Mouse (Mus musculus): ENCODE data around the gene Gm20538. TPM values are rescaled to one million over a fixed set of nuclear protein-coding genes. Genes with fewer than 3 reads are reported as not detected.

The Gm20538 gene
- polyA plus RNA-seq, 1 experiment from 2014 or later: not detected

- WGBS: 57% methylated on average over 12 of the region's 12 CpGs
- no peaks in the 10 kb centered on the region for H3K4me1 ChIP-seq (replicated peaks; ENCODE audit: control insufficient read depth, insufficient read depth, low read length)
- no peak overlapping the region for H3K4me3 ChIP-seq (ENCODE audit: low read depth, low read length)
- H3K9ac ChIP-seq (ENCODE audit: low read depth, low read length): no peak overlapping the region
- H3K27me3 ChIP-seq (replicated peaks; ENCODE audit: control insufficient read depth, insufficient read depth, low read length): peaks cover 44% of the 10 kb centered on the region
- ATAC-seq (replicated peaks; ENCODE audit: low FRiP score) (no peak), DNase-seq (ENCODE audit: low spot score) (no peak)
- H3K27ac ChIP-seq (ENCODE audit: low read depth, low read length): no peak overlapping the region
- no peaks in the 10 kb centered on the region for H3K36me3 ChIP-seq (ENCODE audit: control insufficient read depth, insufficient read depth, low read length)
- H3K4me2 ChIP-seq: no peak overlapping the region
- H3K9me3 ChIP-seq (ENCODE audit: control insufficient read depth, low read length): no peaks in the 10 kb centered on the region
Observed at GRCm38 (mm10) chr19:44517996-44518768, 34.4 kb downstream of the Gm20538 start.

GRCm38 (mm10) chr19:44515769-44516168 is 36.9 kb downstream of the Gm20538 start:
- H3K4me1 ChIP-seq (replicated peaks; ENCODE audit: control insufficient read depth, insufficient read depth, low read length): no peaks in the 10 kb centered on the region
- H3K27me3 ChIP-seq (replicated peaks; ENCODE audit: control insufficient read depth, insufficient read depth, low read length): peaks cover 68% of the 10 kb centered on the region
- no peaks in the 10 kb centered on the region for H3K9me3 ChIP-seq (ENCODE audit: control insufficient read depth, low read length)
- H3K27ac ChIP-seq (ENCODE audit: low read depth, low read length): no peak overlapping the region
- ATAC-seq (replicated peaks; ENCODE audit: low FRiP score): no peak
- H3K4me2 ChIP-seq: no peak overlapping the region
- no peak overlapping the region for H3K9ac ChIP-seq (ENCODE audit: low read depth, low read length)
- H3K4me3 ChIP-seq (ENCODE audit: low read depth, low read length): no peak overlapping the region
- 42% methylated on average over 6 of the region's 6 CpGs for WGBS
- DNase-seq (ENCODE audit: low spot score): no peak
- no peaks in the 10 kb centered on the region for H3K36me3 ChIP-seq (ENCODE audit: control insufficient read depth, insufficient read depth, low read length)

GRCm38 (mm10) chr19:44514521-44515451 is 37.8 kb downstream of the Gm20538 start:
- Histone ChIP-seq H3K9me3 (ENCODE audit: control insufficient read depth, low read length) (no peaks in the 10 kb centered on the region), H3K27me3 (replicated peaks; ENCODE audit: control insufficient read depth, insufficient read depth, low read length) (peaks cover 78% of the 10 kb centered on the region), H3K9ac (ENCODE audit: low read depth, low read length) (no peak overlapping the region), H3K27ac (ENCODE audit: low read depth, low read length) (no peak overlapping the region), H3K4me1 (replicated peaks; ENCODE audit: control insufficient read depth, insufficient read depth, low read length) (no peaks in the 10 kb centered on the region), H3K36me3 (ENCODE audit: control insufficient read depth, insufficient read depth, low read length) (no peaks in the 10 kb centered on the region), H3K4me2 (no peak overlapping the region), H3K4me3 (ENCODE audit: low read depth, low read length) (no peak overlapping the region)
- no peak for DNase-seq (ENCODE audit: low spot score)
- WGBS: 13% methylated on average over 14 of the region's 14 CpGs
- no peak for ATAC-seq (replicated peaks; ENCODE audit: low FRiP score)

GRCm38 (mm10) chr19:44513921-44514482 is 38.6 kb downstream of the Gm20538 start:
- no peak overlapping the region for H3K4me3 ChIP-seq (ENCODE audit: low read depth, low read length)
- 35% methylated on average over 7 of the region's 7 CpGs for WGBS
- H3K27ac ChIP-seq (ENCODE audit: low read depth, low read length): no peak overlapping the region
- no peak overlapping the region for H3K9ac ChIP-seq (ENCODE audit: low read depth, low read length)
- no peaks in the 10 kb centered on the region for H3K9me3 ChIP-seq (ENCODE audit: control insufficient read depth, low read length)
- no peak for DNase-seq (ENCODE audit: low spot score)
- peaks cover 86% of the 10 kb centered on the region for H3K27me3 ChIP-seq (replicated peaks; ENCODE audit: control insufficient read depth, insufficient read depth, low read length)
- no peaks in the 10 kb centered on the region for H3K36me3 ChIP-seq (ENCODE audit: control insufficient read depth, insufficient read depth, low read length)
- H3K4me2 ChIP-seq: no peak overlapping the region
- H3K4me1 ChIP-seq (replicated peaks; ENCODE audit: control insufficient read depth, insufficient read depth, low read length): no peaks in the 10 kb centered on the region
- no peak for ATAC-seq (replicated peaks; ENCODE audit: low FRiP score)

GRCm38 (mm10) chr19:44513054-44513833 is 39.4 kb downstream of the Gm20538 start:
- no peak overlapping the region for H3K9ac ChIP-seq (ENCODE audit: low read depth, low read length)
- no peaks in the 10 kb centered on the region for H3K36me3 ChIP-seq (ENCODE audit: control insufficient read depth, insufficient read depth, low read length)
- H3K4me3 ChIP-seq (ENCODE audit: low read depth, low read length): no peak overlapping the region
- no peaks in the 10 kb centered on the region for H3K4me1 ChIP-seq (replicated peaks; ENCODE audit: control insufficient read depth, insufficient read depth, low read length)
- no peak overlapping the region for H3K27ac ChIP-seq (ENCODE audit: low read depth, low read length)
- no peak for DNase-seq (ENCODE audit: low spot score)
- ATAC-seq (replicated peaks; ENCODE audit: low FRiP score): no peak
- 25% methylated on average over 11 of the region's 11 CpGs for WGBS
- H3K27me3 ChIP-seq (replicated peaks; ENCODE audit: control insufficient read depth, insufficient read depth, low read length): peaks cover 91% of the 10 kb centered on the region
- no peak overlapping the region for H3K4me2 ChIP-seq
- no peaks in the 10 kb centered on the region for H3K9me3 ChIP-seq (ENCODE audit: control insufficient read depth, low read length)

GRCm38 (mm10) chr19:44512601-44513000 is 40.0 kb downstream of the Gm20538 start:
- Histone ChIP-seq H3K27me3 (replicated peaks; ENCODE audit: control insufficient read depth, insufficient read depth, low read length) (peaks cover 87% of the 10 kb centered on the region), H3K36me3 (ENCODE audit: control insufficient read depth, insufficient read depth, low read length) (no peaks in the 10 kb centered on the region), H3K4me2 (no peak overlapping the region), H3K4me1 (replicated peaks; ENCODE audit: control insufficient read depth, insufficient read depth, low read length) (no peaks in the 10 kb centered on the region), H3K9ac (ENCODE audit: low read depth, low read length) (no peak overlapping the region), H3K4me3 (ENCODE audit: low read depth, low read length) (no peak overlapping the region), H3K9me3 (ENCODE audit: control insufficient read depth, low read length) (no peaks in the 10 kb centered on the region), H3K27ac (ENCODE audit: low read depth, low read length) (no peak overlapping the region)
- ATAC-seq (replicated peaks; ENCODE audit: low FRiP score): no peak
- no peak for DNase-seq (ENCODE audit: low spot score)
- WGBS: 15% methylated on average over 5 of the region's 5 CpGs

GRCm38 (mm10) chr19:44511451-44512231 is 41.0 kb downstream of the Gm20538 start:
- H3K36me3 ChIP-seq (ENCODE audit: control insufficient read depth, insufficient read depth, low read length): no peaks in the 10 kb centered on the region
- H3K27ac ChIP-seq (ENCODE audit: low read depth, low read length): no peak overlapping the region
- under 1% methylated on average over 66 of the region's 66 CpGs for WGBS
- H3K4me1 ChIP-seq (replicated peaks; ENCODE audit: control insufficient read depth, insufficient read depth, low read length): no peaks in the 10 kb centered on the region
- peaks cover 78% of the 10 kb centered on the region for H3K27me3 ChIP-seq (replicated peaks; ENCODE audit: control insufficient read depth, insufficient read depth, low read length)
- H3K4me2 ChIP-seq: peak overlapping the region; percentile 71
- peak overlapping the region; percentile 47 for H3K4me3 ChIP-seq (ENCODE audit: low read depth, low read length)
- no peak for DNase-seq (ENCODE audit: low spot score)
- no peaks in the 10 kb centered on the region for H3K9me3 ChIP-seq (ENCODE audit: control insufficient read depth, low read length)
- ATAC-seq (replicated peaks; ENCODE audit: low FRiP score): no peak
- no peak overlapping the region for H3K9ac ChIP-seq (ENCODE audit: low read depth, low read length)
